Mouse (Mus musculus) embryonic facial prominence, embryonic 15.5 days (tissue): Measurements from ENCODE around the gene Rab43. TPM values are rescaled to one million over a fixed set of nuclear protein-coding genes. Genes with fewer than 3 reads are reported as not detected.

Experiments
- ATAC-seq: fragments of 200-750 bp; cut with Nextera tagmentation; 2 replicates; pipeline ENCODE4 v1.8.0; 2017; ENCODE audit warnings: low read depth, moderate TSS enrichment; ENCODE audit not compliant: insufficient number of reproducible peaks, low FRiP score, low TSS enrichment
- H3K27ac ChIP-seq: fragments of 300-500 bp; sonication (generic); replicated peaks from 2 replicates; pipeline ENCODE4 v1.5.1; 2015; ENCODE audit warnings: mild to moderate bottlenecking, inconsistent platforms
- H3K27me3 ChIP-seq: fragments of 300-500 bp; sonication (generic); 2 replicates; pipeline ENCODE4 v1.6.1; 2015; ENCODE audit warnings: inconsistent platforms
- H3K36me3 ChIP-seq: fragments of 300-500 bp; sonication (generic); 2 replicates; pipeline ENCODE4 v1.6.1; 2015; ENCODE audit warnings: mild to moderate bottlenecking, inconsistent platforms
- H3K4me1 ChIP-seq: fragments of 300-500 bp; sonication (generic); 2 replicates; pipeline ENCODE4 v1.6.1; 2015; ENCODE audit warnings: inconsistent platforms
- H3K4me2 ChIP-seq: fragments of 300-500 bp; sonication (generic); replicated peaks from 2 replicates; pipeline ENCODE4 v1.6.1; 2015; ENCODE audit warnings: mild to moderate bottlenecking, inconsistent platforms
- H3K4me3 ChIP-seq: fragments of 300-500 bp; sonication (generic); replicated peaks from 2 replicates; pipeline ENCODE4 v1.5.1; 2015; ENCODE audit warnings: mild to moderate bottlenecking, inconsistent platforms
- H3K9ac ChIP-seq: fragments of 300-500 bp; sonication (generic); 2 replicates; pipeline ENCODE4 v1.6.1; 2015; ENCODE audit warnings: inconsistent platforms
- H3K9me3 ChIP-seq: fragments of 300-500 bp; sonication (generic); replicated peaks from 2 replicates; pipeline ENCODE4 v1.6.1; 2016; ENCODE audit warnings: inconsistent platforms
- WGBS: fragments of 180-500 bp; shearing (Covaris S2); methylation state at CpG from one replicate; pipeline ENCODE4 v1.1.7; 2015; 5-methylcytosine and 5-hydroxymethylcytosine counted together
- polyA plus RNA-seq: library from polyadenylated mRNA; unstranded; fragments of >200 nt; fragmentation: Nextera tagmentation; extraction: Ambion mirVana; gene quantifications from 2 replicates; pipeline ENCODE4 v1.2.1, GENCODE M21; 2015

Rab43 gene
- polyA plus RNA-seq, 1 experiment from 2014 or later = 18.0 TPM

DNA sequence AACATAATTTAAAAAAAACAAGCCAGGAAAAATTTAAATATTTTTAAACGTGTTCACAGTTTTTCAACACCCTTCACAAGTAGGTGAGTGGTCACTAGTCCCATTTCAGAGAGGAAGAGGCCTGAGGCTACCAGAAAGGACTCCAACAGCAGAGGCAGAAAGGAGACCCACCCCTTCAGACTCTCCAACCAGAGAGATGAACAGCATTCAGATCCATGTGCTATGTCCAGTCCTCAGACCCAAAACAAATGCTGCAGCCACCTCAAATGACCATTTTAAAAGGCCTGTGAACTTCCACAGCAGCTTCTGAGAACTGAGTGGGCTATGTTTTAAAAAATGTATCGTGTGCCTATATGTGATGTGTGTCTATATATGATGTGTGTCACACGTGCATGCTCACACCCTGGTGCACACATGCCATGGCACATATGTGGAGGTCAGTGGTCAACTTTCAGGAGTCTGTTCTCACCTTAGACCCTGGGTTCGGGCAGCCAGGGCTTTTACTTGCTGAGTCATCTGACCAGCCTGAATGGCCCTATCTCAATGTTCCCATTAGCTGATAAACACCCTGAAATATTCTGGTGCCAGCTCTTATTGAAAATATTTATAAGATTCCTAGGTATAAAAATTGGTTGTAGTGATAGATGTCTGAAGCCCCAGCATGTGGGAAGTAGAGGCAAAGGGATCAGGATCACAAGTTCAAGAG is 4.1 kb downstream of the Rab43 start:
- no peak overlapping the region for H3K4me2 ChIP-seq
- 81% methylated on average over 4 of the region's 4 CpGs for WGBS
- H3K9me3 ChIP-seq = no peaks in the 10 kb centered on the region
- H3K9ac ChIP-seq = no peak overlapping the region
- no peak overlapping the region for H3K4me3 ChIP-seq
- peaks cover 29% of the 10 kb centered on the region for H3K4me1 ChIP-seq
- no peaks in the 10 kb centered on the region for H3K36me3 ChIP-seq
- no peak overlapping the region for H3K27ac ChIP-seq
- no peaks in the 10 kb centered on the region for H3K27me3 ChIP-seq
- no peak for ATAC-seq

DNA sequence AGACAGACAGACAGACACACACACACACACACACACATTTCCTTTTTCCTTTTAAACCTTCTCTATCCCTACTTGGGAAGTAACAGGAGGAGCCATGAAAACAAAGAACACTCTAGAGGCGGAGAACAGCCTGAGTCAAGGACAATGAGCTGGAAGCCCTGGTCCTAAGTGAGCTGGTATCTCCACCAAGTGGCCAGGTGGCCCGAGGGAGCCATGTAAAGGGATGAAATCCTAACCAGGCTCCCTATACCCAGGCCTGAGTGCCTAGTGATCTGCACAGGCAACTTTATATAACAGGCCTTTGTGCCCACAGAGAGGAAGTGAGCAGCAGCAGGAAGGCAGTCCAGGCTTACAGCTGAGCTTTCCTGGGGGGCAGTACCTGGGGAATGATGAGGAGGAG is 5.1 kb downstream of the Rab43 start:
- ATAC-seq = no peak
- no peaks in the 10 kb centered on the region for H3K9me3 ChIP-seq
- no peak overlapping the region for H3K9ac ChIP-seq
- H3K4me2 ChIP-seq = no peak overlapping the region
- 55% methylated on average over 2 of the region's 2 CpGs for WGBS
- H3K27me3 ChIP-seq = no peaks in the 10 kb centered on the region
- no peak overlapping the region for H3K27ac ChIP-seq
- no peaks in the 10 kb centered on the region for H3K36me3 ChIP-seq
- H3K4me3 ChIP-seq = no peak overlapping the region
- H3K4me1 ChIP-seq = peaks cover 25% of the 10 kb centered on the region

DNA sequence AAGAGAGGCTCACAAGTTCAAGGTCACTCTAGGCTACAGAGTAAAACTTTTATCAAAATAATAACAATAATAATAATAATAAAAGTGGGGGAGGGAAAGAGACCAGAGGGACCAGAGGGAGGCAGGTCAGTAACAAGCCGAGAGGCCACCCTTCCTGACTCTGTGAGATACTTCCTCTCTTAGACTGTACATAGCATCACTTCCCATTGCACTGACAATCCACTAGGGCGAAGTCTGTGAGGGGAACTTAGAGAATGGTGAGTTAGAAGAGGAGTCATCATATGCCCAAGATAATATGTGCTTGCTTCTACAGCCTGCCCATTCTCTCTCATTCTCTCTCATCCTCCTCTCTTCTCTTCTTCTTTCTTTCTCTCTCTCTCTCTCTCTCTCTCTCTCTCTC is 5.9 kb downstream of the Rab43 start:
- peaks cover 24% of the 10 kb centered on the region for H3K4me1 ChIP-seq
- WGBS = 88% methylated on average over 2 of the region's 2 CpGs

DNA sequence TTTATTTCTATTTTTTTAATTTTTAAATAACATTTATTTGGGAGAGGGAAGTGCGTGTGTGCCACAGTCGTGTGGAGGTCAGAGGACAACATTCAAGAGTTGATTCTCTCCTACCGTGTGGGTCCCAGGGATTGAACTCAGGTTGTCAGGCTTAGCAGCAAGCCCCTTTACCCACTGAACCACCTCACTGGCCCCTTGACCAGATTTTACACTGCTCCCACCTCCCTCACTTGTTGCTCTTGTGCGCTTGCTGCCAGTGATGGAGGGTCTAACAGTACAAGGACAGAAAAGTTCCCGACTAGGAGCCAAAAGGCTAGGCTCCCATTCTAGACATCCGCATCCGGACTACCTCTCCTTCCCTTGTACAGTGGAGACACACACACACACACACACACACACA is 6.5 kb downstream of the Rab43 start:
- ATAC-seq = no peak
- Histone ChIP-seq H3K36me3 (no peaks in the 10 kb centered on the region), H3K9ac (no peak overlapping the region), H3K4me1 (peaks cover 18% of the 10 kb centered on the region), H3K4me2 (no peak overlapping the region), H3K4me3 (no peak overlapping the region), H3K9me3 (no peaks in the 10 kb centered on the region), H3K27me3 (no peaks in the 10 kb centered on the region), H3K27ac (no peak overlapping the region)
- 93% methylated on average over 7 of the region's 7 CpGs for WGBS

More for the DNA sequence above, 5.9 kb downstream of the Rab43 start:
- Histone ChIP-seq H3K9me3 (no peaks in the 10 kb centered on the region), H3K27me3 (no peaks in the 10 kb centered on the region), H3K27ac (no peak overlapping the region), H3K4me3 (no peak overlapping the region), H3K36me3 (no peaks in the 10 kb centered on the region), H3K4me2 (no peak overlapping the region), H3K9ac (no peak overlapping the region)
- 0 out of 2 replicates have a peak, but pooled peaks have one; percentile 43 for ATAC-seq

DNA sequence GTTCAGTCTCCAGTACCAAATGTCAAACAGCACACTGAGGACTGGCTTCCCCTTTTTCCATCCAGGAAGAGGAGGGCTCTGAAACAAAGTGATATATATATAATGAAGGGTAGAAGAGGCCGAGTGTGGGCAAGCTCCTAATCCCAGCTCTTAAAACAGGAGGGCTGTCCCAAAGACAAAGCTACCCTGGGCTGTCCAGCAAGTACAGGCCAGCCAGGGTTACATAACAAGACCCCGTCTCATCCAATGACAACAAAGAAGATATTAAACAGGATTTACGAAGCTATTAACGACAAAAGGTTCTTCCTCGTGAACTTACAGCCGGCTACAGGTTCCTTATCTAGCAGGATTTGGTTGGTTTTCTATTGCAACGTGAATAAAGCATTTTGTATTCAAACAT is 7.1 kb downstream of the Rab43 start:
- no peak overlapping the region for H3K4me3 ChIP-seq
- 77% methylated on average over 7 of the region's 7 CpGs for WGBS
- H3K4me1 ChIP-seq = peaks cover 12% of the 10 kb centered on the region
- no peak overlapping the region for H3K27ac ChIP-seq
- ATAC-seq = no peak
- H3K27me3 ChIP-seq = no peaks in the 10 kb centered on the region
- no peaks in the 10 kb centered on the region for H3K36me3 ChIP-seq
- H3K9me3 ChIP-seq = no peaks in the 10 kb centered on the region
- H3K9ac ChIP-seq = no peak overlapping the region
- H3K4me2 ChIP-seq = no peak overlapping the region

DNA sequence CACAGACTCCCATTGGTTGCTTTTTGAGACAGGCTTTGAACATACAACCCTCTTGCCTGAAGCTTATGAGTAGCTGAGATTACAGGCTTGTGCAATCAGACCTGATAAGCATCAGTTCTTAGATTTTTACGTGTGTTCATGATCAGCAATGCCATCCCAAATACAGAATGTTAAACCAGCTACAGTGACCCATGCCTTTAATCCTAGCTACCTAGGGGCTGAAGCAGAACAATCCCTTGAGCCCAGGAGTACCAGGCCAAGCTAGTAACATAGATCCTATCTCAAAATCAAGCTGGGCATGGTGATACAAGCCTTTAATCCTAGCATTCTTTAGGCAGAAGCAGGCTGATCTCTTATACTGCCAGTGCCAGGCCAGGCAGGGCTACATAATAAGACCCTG is 7.9 kb downstream of the Rab43 start:
- H3K4me3 ChIP-seq = no peak overlapping the region
- 73% methylated on average over 1 of the region's 1 CpGs for WGBS
- 0 out of 2 replicates have a peak, but pooled peaks cover 5% of the 10 kb centered on the region for H3K4me1 ChIP-seq
- H3K9ac ChIP-seq = no peak overlapping the region
- no peak overlapping the region for H3K27ac ChIP-seq
- no peaks in the 10 kb centered on the region for H3K36me3 ChIP-seq
- no peaks in the 10 kb centered on the region for H3K27me3 ChIP-seq
- no peak overlapping the region for H3K4me2 ChIP-seq
- no peaks in the 10 kb centered on the region for H3K9me3 ChIP-seq
- ATAC-seq = no peak

DNA sequence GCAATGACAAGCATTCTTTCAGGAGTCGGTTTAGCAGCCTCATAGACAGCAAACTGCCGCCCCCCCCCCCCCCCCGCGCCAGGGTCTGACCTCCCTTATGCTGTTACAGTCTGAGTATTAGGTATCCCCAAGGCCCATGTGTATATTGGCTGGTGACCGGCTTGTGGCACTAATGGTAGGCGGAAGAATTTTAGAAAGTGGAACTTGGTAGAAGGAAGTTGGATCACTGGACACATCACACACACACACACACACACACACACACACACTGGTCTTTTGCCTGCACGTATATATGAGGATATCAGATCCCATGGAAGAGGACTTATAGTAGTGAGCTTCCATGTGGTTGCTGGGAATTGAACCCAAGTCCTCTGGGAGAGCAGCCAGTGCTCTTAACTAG is 9.5 kb downstream of the Rab43 start:
- no peak overlapping the region for H3K9ac ChIP-seq
- 84% methylated on average over 7 of the region's 7 CpGs for WGBS
- H3K9me3 ChIP-seq = no peaks in the 10 kb centered on the region
- 0 out of 2 replicates have a peak, but pooled peaks cover 5% of the 10 kb centered on the region for H3K4me1 ChIP-seq
- H3K4me3 ChIP-seq = no peak overlapping the region
- no peak overlapping the region for H3K27ac ChIP-seq
- H3K27me3 ChIP-seq = no peaks in the 10 kb centered on the region
- H3K4me2 ChIP-seq = no peak overlapping the region
- H3K36me3 ChIP-seq = no peaks in the 10 kb centered on the region
- no peak for ATAC-seq

DNA sequence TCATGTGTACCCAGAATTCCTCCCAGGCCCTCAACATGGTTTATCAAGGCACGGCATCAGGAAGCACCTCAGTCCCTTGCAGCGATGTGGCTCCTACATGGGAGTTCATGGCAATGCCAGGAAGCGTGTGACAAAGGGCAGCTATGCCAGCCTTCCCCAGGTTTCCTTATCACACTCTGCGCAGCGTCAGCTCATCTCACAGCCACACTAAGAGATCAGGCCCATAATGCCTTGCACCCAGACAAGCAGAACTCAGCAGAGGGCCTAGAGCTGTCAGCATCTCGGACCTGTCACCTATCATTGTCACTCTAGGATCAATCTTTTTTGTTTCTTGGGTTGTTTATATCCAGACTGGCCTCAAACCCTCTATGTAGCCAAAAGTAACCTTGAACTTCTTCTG is 12.4 kb downstream of the Rab43 start:
- no peaks in the 10 kb centered on the region for H3K9me3 ChIP-seq
- H3K36me3 ChIP-seq = no peaks in the 10 kb centered on the region
- H3K4me2 ChIP-seq = no peak overlapping the region
- H3K27me3 ChIP-seq = no peaks in the 10 kb centered on the region
- H3K4me3 ChIP-seq = no peak overlapping the region
- no peaks in the 10 kb centered on the region for H3K4me1 ChIP-seq
- WGBS = 92% methylated on average over 6 of the region's 6 CpGs
- no peak for ATAC-seq
- H3K27ac ChIP-seq = no peak overlapping the region
- H3K9ac ChIP-seq = no peak overlapping the region

DNA sequence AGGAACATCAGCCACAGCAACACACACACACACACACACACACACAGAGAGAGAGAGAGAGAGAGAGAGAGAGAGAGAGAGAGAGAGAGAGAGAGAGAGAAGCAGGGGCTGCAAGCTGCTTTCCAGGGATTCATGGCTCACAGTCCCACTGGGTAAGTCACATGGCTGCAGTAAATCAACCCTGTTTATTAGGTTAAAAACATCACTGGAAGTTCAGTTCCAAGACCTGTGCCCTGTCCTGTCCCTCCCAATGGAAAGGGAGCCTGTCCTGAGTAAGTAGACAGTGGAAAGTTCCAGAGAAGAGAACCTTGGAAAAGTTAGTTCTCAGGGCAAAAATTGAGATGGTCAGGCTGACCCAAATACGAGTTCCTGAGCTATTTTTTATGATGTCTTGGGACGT is 14.6 kb downstream of the Rab43 start:
- H3K27me3 ChIP-seq = no peaks in the 10 kb centered on the region
- no peaks in the 10 kb centered on the region for H3K4me1 ChIP-seq
- H3K4me3 ChIP-seq = no peak overlapping the region
- H3K9ac ChIP-seq = no peak overlapping the region
- H3K27ac ChIP-seq = no peak overlapping the region
- WGBS = 55% methylated on average over 2 of the region's 2 CpGs
- peaks cover 9% of the 10 kb centered on the region for H3K36me3 ChIP-seq
- ATAC-seq = no peak
- H3K9me3 ChIP-seq = no peaks in the 10 kb centered on the region
- H3K4me2 ChIP-seq = no peak overlapping the region

DNA sequence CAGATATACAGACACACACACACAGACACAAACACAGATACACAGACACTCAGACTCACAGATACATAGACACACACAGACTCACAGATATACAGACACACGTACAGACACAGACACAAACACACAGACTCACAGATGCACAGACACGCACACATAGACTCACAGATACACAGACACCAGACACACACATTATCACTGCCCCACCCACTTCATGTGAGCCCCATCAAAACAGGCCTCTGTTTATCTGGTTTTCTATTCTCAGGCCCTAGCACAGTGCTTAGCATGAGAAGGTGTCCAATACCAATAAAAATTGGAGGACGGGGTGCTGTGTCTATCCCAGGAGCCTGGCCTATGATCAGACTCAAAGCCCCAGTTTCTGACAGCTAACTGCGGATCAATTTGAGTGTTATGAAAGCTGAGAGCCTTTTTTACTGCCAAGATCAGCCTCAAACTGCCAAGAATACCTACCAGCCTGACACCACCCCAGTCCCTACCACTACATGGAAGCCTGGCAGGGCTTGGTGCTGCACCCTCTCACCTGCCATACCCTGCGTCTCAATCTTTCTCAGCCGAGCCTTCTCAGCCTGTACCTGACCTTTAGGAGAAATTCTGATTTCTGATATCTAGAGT is 15.6 kb downstream of the Rab43 start:
- Histone ChIP-seq H3K9ac (no peak overlapping the region), H3K9me3 (no peaks in the 10 kb centered on the region), H3K27ac (no peak overlapping the region), H3K36me3 (peaks cover 18% of the 10 kb centered on the region), H3K27me3 (no peaks in the 10 kb centered on the region), H3K4me2 (no peak overlapping the region), H3K4me3 (no peak overlapping the region), H3K4me1 (no peaks in the 10 kb centered on the region)
- no peak for ATAC-seq
- 85% methylated on average over 6 of the region's 6 CpGs for WGBS

DNA sequence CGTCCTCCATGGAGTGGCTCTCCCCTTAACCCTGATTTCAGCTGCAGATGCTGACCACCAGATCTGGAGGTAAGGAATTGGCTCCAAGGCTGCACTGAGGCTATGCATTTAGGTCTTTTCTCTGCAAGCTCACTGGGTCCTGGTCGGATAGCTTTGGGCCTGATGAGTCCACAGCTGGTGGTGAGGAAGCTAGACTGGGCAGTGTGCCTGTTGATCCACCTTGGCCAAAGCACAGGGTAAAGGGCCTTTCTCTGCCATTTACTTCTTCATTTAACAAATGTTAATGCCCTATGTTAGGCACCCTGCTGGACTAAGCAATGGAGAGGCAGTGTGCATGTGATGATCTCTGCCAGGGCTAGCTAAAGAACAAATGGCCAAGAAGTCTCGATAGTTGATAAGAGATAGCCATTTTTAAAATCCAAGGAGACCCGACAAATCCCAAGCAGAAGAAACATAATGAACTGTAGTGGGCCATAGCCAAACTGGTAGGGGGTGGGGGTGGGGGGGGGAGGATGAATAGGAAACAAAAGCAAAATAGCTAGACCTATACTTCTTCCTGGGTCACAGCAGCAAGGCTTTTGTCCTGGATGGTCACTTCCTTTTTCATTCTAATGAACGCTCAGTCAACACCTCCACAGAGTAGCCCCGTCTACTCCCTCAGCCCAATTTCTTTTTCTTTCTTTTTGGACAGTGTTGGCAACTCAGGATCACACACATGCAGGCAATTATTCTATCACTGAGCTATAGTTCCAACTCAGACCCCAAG is 16.4 kb downstream of the Rab43 start:
- no peak overlapping the region for H3K4me2 ChIP-seq
- ATAC-seq = no peak
- H3K9ac ChIP-seq = no peak overlapping the region
- peaks cover 20% of the 10 kb centered on the region for H3K36me3 ChIP-seq
- no peak overlapping the region for H3K27ac ChIP-seq
- WGBS = 76% methylated on average over 6 of the region's 6 CpGs
- H3K4me1 ChIP-seq = no peaks in the 10 kb centered on the region
- no peaks in the 10 kb centered on the region for H3K9me3 ChIP-seq
- no peaks in the 10 kb centered on the region for H3K27me3 ChIP-seq
- no peak overlapping the region for H3K4me3 ChIP-seq
